Mouse (Mus musculus): ENCODE data around the gene Zdhhc22. TPM values are rescaled to one million over a fixed set of nuclear protein-coding genes. Genes with fewer than 3 reads are reported as not detected.

The Zdhhc22 gene
- polyA plus RNA-seq, 1 experiment = 0.86 TPM

- DNase-seq = no peak
- TF ChIP-seq POLR2A (IDR thresholded peaks at IDR 0.05; ENCODE audit: control insufficient read depth, extremely low read depth, insufficient read depth, low read length, poor library complexity) = no peak
- TF ChIP-seq CTCF (IDR thresholded peaks at IDR 0.05; ENCODE audit: borderline replicate concordance, control insufficient read depth, extremely low read depth, insufficient read depth, low read length, poor library complexity) = no peak
- Histone ChIP-seq H3K36me3 (ENCODE audit: control insufficient read depth, insufficient read depth, low read length) (no peaks in the 10 kb centered on the region), H3K4me3 (ENCODE audit: control insufficient read depth, insufficient read depth, low read length) (no peak overlapping the region), H3K27me3 (ENCODE audit: control insufficient read depth, insufficient read depth, low read length) (no peaks in the 10 kb centered on the region), H3K27ac (ENCODE audit: control insufficient read depth, insufficient read depth, low read length) (no peak overlapping the region), H3K4me1 (replicated peaks; ENCODE audit: control insufficient read depth, insufficient read depth, low read length) (no peaks in the 10 kb centered on the region)
- 91% methylated on average over 8 of the region's 8 CpGs for WGBS
Observed at GRCm38 (mm10) chr12:86935692-86936282, 54.4 kb downstream of the Zdhhc22 start.

- Histone ChIP-seq H3K4me1 (replicated peaks; ENCODE audit: control insufficient read depth, insufficient read depth, low read length) (no peaks in the 10 kb centered on the region), H3K4me3 (ENCODE audit: control insufficient read depth, insufficient read depth, low read length) (no peak overlapping the region), H3K36me3 (ENCODE audit: control insufficient read depth, insufficient read depth, low read length) (no peaks in the 10 kb centered on the region), H3K27me3 (ENCODE audit: control insufficient read depth, insufficient read depth, low read length) (no peaks in the 10 kb centered on the region), H3K27ac (ENCODE audit: control insufficient read depth, insufficient read depth, low read length) (no peak overlapping the region)
- no peak for TF ChIP-seq CTCF (IDR thresholded peaks at IDR 0.05; ENCODE audit: borderline replicate concordance, control insufficient read depth, extremely low read depth, insufficient read depth, low read length, poor library complexity)
- TF ChIP-seq POLR2A (IDR thresholded peaks at IDR 0.05; ENCODE audit: control insufficient read depth, extremely low read depth, insufficient read depth, low read length, poor library complexity) = no peak
- no peak for DNase-seq
- WGBS = 10% methylated on average over 1 of the region's 1 CpGs
Observed at GRCm38 (mm10) chr12:86934748-86935147, 55.5 kb downstream of the Zdhhc22 start.

DNA sequence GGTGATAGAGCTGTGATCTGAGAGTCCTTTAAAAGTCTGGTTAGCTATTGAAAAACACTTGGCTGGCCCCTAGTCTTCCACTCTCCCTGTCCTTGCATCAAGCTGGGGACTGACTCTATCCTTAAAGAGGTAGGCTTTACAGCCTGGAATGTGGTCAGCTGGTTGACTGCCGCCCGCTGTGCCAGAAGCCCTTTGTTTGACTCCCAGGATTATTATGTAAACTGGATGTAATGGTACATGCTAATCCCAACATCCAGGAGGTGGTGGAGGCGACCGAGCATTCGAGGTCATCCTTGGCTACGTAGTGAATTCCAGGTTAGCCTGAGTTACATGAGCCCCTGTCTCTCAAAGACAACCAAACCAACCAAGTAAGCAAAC is 57.7 kb downstream of the Zdhhc22 start:
- Histone ChIP-seq H3K36me3 (ENCODE audit: control insufficient read depth, insufficient read depth, low read length) (no peaks in the 10 kb centered on the region), H3K4me1 (replicated peaks; ENCODE audit: control insufficient read depth, insufficient read depth, low read length) (no peaks in the 10 kb centered on the region), H3K27ac (ENCODE audit: control insufficient read depth, insufficient read depth, low read length) (no peak overlapping the region), H3K4me3 (ENCODE audit: control insufficient read depth, insufficient read depth, low read length) (no peak overlapping the region), H3K27me3 (ENCODE audit: control insufficient read depth, insufficient read depth, low read length) (no peaks in the 10 kb centered on the region)
- no peak for DNase-seq
- no peak for TF ChIP-seq POLR2A (IDR thresholded peaks at IDR 0.05; ENCODE audit: control insufficient read depth, extremely low read depth, insufficient read depth, low read length, poor library complexity)
- no peak for TF ChIP-seq CTCF (IDR thresholded peaks at IDR 0.05; ENCODE audit: borderline replicate concordance, control insufficient read depth, extremely low read depth, insufficient read depth, low read length, poor library complexity)
- 94% methylated on average over 6 of the region's 6 CpGs for WGBS

- H3K27me3 ChIP-seq (ENCODE audit: control insufficient read depth, insufficient read depth, low read length) = no peaks in the 10 kb centered on the region
- 87% methylated on average over 7 of the region's 7 CpGs for WGBS
- H3K4me3 ChIP-seq (ENCODE audit: control insufficient read depth, insufficient read depth, low read length) = no peak overlapping the region
- H3K27ac ChIP-seq (ENCODE audit: control insufficient read depth, insufficient read depth, low read length) = no peak overlapping the region
- no peak for DNase-seq
- H3K4me1 ChIP-seq (replicated peaks; ENCODE audit: control insufficient read depth, insufficient read depth, low read length) = no peaks in the 10 kb centered on the region
- H3K36me3 ChIP-seq (ENCODE audit: control insufficient read depth, insufficient read depth, low read length) = no peaks in the 10 kb centered on the region
- TF ChIP-seq POLR2A (IDR thresholded peaks at IDR 0.05; ENCODE audit: control insufficient read depth, extremely low read depth, insufficient read depth, low read length, poor library complexity) = no peak
- TF ChIP-seq CTCF (IDR thresholded peaks at IDR 0.05; ENCODE audit: borderline replicate concordance, control insufficient read depth, extremely low read depth, insufficient read depth, low read length, poor library complexity) = no peak
Observed at GRCm38 (mm10) chr12:86931919-86932574, 58.2 kb downstream of the Zdhhc22 start.

GRCm38 (mm10) chr12:86930934-86931729 is 59.1 kb downstream of the Zdhhc22 start:
- no peak overlapping the region for H3K27ac ChIP-seq (ENCODE audit: control insufficient read depth, insufficient read depth, low read length)
- WGBS = 95% methylated on average over 6 of the region's 6 CpGs

More at GRCm38 (mm10) chr12:86930934-86931729, 59.1 kb downstream of the Zdhhc22 start:
- H3K4me3 ChIP-seq (ENCODE audit: control insufficient read depth, insufficient read depth, low read length) = no peak overlapping the region
- TF ChIP-seq POLR2A (IDR thresholded peaks at IDR 0.05; ENCODE audit: control insufficient read depth, extremely low read depth, insufficient read depth, low read length, poor library complexity) = no peak
- no peak for TF ChIP-seq CTCF (IDR thresholded peaks at IDR 0.05; ENCODE audit: borderline replicate concordance, control insufficient read depth, extremely low read depth, insufficient read depth, low read length, poor library complexity)
- DNase-seq = no peak
- no peaks in the 10 kb centered on the region for H3K4me1 ChIP-seq (replicated peaks; ENCODE audit: control insufficient read depth, insufficient read depth, low read length)
- no peaks in the 10 kb centered on the region for H3K27me3 ChIP-seq (ENCODE audit: control insufficient read depth, insufficient read depth, low read length)
- no peaks in the 10 kb centered on the region for H3K36me3 ChIP-seq (ENCODE audit: control insufficient read depth, insufficient read depth, low read length)

Other genes with a start within 250 kb of the Zdhhc22 start
- 38.6 and 46.1 TPM in 2 replicates for gene Irf2bpl, start 105.6 kb downstream of the Zdhhc22 start, polyA plus RNA-seq (2012; rRNA removed)
- 43.8 and 56.5 TPM in 2 replicates for gene Cipc, start 43.4 kb downstream of the Zdhhc22 start, polyA plus RNA-seq (2012; rRNA removed)
- 0.43 and 0.58 TPM in 2 replicates for gene Tmem63c, start 30.9 kb upstream of the Zdhhc22 start, polyA plus RNA-seq (2012; rRNA removed)
- gene Ngb, start 112.1 kb upstream of the Zdhhc22 start, polyA plus RNA-seq (2012; rRNA removed) = 0.17 and 0.55 TPM in 2 replicates
- 39.0 and 46.9 TPM in 2 replicates for gene Gstz1, start 156.7 kb upstream of the Zdhhc22 start, polyA plus RNA-seq (2012; rRNA removed)
- 11.3 and 12.2 TPM in 2 replicates for gene Pomt2, start 157.5 kb upstream of the Zdhhc22 start, polyA plus RNA-seq (2012; rRNA removed)
- 0.23 and 0.49 TPM in 2 replicates for gene Samd15, start 209.3 kb upstream of the Zdhhc22 start, polyA plus RNA-seq (2012; rRNA removed)
- gene Tmed8, start 210.0 kb upstream of the Zdhhc22 start, polyA plus RNA-seq (2012; rRNA removed) = 9.6 and 9.7 TPM in 2 replicates
- gene Noxred1, start 248.3 kb upstream of the Zdhhc22 start, polyA plus RNA-seq (2012; rRNA removed) = 0.54 and 0.86 TPM in 2 replicates